Mouse (Mus musculus) stomach, embryonic 15.5 days (tissue): ENCODE data around the gene Cercam. TPM values are rescaled to one million over a fixed set of nuclear protein-coding genes. Genes with fewer than 3 reads are reported as not detected.

Source experiments
- ATAC-seq: fragments of 200-750 bp; cut with Nextera tagmentation; 2 replicates; pipeline ENCODE4 v1.8.0; 2017; ENCODE audit warnings: low read depth, moderate number of reproducible peaks, moderate TSS enrichment; ENCODE audit not compliant: insufficient read depth, low FRiP score
- H3K27ac ChIP-seq: fragments of 300-500 bp; sonication (generic); 2 replicates; pipeline ENCODE4 v1.5.1; 2015; ENCODE audit warnings: mild to moderate bottlenecking, inconsistent platforms
- H3K27me3 ChIP-seq: fragments of 300-500 bp; sonication (generic); replicated peaks from 2 replicates; pipeline ENCODE4 v1.6.1; 2015; ENCODE audit warnings: inconsistent platforms
- H3K36me3 ChIP-seq: fragments of 300-500 bp; sonication (generic); 2 replicates; pipeline ENCODE4 v1.6.1; 2015; ENCODE audit warnings: inconsistent platforms
- H3K4me1 ChIP-seq: fragments of 300-500 bp; sonication (generic); 2 replicates; pipeline ENCODE4 v1.6.1; 2015; ENCODE audit warnings: inconsistent platforms
- H3K4me2 ChIP-seq: fragments of 300-500 bp; sonication (generic); 2 replicates; pipeline ENCODE4 v1.6.1; 2015; ENCODE audit warnings: mild to moderate bottlenecking, inconsistent platforms
- H3K4me3 ChIP-seq: fragments of 300-500 bp; sonication (generic); replicated peaks from 2 replicates; pipeline ENCODE4 v1.5.1; 2015; ENCODE audit warnings: inconsistent platforms
- H3K9ac ChIP-seq: fragments of 300-500 bp; sonication (generic); 2 replicates; pipeline ENCODE4 v1.6.1; 2015; ENCODE audit warnings: inconsistent platforms
- H3K9me3 ChIP-seq: fragments of 300-500 bp; sonication (generic); 2 replicates; pipeline ENCODE4 v1.6.1; 2016; ENCODE audit warnings: inconsistent platforms
- WGBS: fragments of 180-500 bp; shearing (Covaris S2); methylation state at CpG from one replicate; pipeline ENCODE4 v1.1.7; 2015; 5-methylcytosine and 5-hydroxymethylcytosine counted together
- polyA plus RNA-seq: library from polyadenylated mRNA; unstranded; fragments of >200 nt; fragmentation: Nextera tagmentation; extraction: Ambion mirVana; gene quantifications from 2 replicates; pipeline ENCODE4 v1.2.1, GENCODE M21; 2015

Gene Cercam
- 28.5 and 29.4 TPM in 2 replicates for polyA plus RNA-seq

DNA sequence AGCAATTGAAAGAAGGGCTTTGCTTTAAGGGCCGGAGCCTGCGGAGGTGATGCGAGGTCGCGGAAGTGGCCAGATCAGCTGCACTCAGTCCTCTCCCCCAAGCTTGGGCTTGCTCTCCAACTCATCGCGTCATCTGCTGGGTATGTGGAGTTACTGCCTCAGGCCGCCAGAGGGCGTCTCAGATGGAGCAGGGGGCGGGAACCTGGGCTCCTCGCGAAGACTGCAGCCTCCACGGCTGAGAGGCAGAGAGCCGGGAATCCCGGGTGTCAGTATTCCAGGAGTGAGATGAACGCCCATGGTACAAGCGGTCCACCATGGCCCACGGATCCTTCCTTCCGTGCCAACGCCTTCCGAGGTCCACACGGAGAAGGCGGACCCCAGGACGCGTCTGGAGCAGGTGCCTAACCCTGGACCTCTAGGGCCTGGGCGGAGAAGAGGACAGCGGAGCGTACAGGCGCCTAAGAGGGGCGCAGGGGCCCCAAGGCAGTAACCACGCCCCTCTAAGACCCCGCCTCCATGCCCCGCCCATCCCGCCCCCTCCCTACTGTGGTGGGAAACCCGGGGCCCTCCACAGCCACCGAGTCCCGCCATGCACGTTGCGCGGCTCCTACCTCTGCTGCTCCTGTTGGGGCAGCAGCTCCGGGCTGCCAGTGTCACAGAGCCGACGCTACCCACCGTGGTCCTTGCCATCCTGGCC, at the start of gene Cercam:
Cercam (plus strand) TSS at position 216 of the 697 bp plus-strand sequence.
- Histone ChIP-seq H3K4me3 (peak within 1 kb of the TSS; percentile 64), H3K4me1 (peaks cover 7% of the 10 kb centered on the region; the same call in 1 of the 2 replicates), H3K4me2 (peak within 1 kb of the TSS; percentile 98), H3K9ac (peak within 1 kb of the TSS; percentile 57), H3K9me3 (no peaks in the 10 kb centered on the region), H3K27me3 (no peaks in the 10 kb centered on the region), H3K36me3 (no peaks in the 10 kb centered on the region), H3K27ac (peak within 1 kb of the TSS; percentile 81)
- ATAC-seq, result peak; percentile 85
- WGBS, result 0% methylated on average over 42 of the region's 44 CpGs

DNA sequence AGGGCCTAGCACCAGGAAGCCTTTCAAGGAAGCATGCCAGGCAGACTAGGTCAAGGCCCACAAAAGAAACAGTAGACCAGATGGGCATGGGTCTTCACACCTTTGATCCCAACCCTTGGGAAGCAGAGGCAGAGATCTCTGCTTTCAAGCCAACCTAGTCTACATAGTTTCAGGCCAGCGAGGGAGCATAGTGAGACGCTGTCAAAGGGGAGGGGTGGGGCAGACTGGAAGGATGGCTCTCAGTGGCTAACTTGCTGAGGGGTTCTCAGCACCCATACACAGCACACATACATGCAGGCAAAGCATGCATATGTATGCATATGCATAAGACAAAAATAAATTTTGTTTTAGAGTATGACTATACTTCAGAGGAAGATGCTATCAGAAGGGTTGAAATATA, 49.6 kb upstream of the Cercam start:
- Histone ChIP-seq H3K27me3 (no peaks in the 10 kb centered on the region), H3K4me1 (peaks cover 14% of the 10 kb centered on the region), H3K36me3 (peaks cover 7% of the 10 kb centered on the region), H3K9ac (no peak overlapping the region), H3K27ac (peak overlapping the region; percentile 5; the same call in 1 of the 2 replicates), H3K4me2 (peak overlapping the region; percentile 79), H3K9me3 (no peaks in the 10 kb centered on the region), H3K4me3 (no peak overlapping the region)
- 27% methylated on average over 2 of the region's 2 CpGs for WGBS
- ATAC-seq, result no peak

DNA sequence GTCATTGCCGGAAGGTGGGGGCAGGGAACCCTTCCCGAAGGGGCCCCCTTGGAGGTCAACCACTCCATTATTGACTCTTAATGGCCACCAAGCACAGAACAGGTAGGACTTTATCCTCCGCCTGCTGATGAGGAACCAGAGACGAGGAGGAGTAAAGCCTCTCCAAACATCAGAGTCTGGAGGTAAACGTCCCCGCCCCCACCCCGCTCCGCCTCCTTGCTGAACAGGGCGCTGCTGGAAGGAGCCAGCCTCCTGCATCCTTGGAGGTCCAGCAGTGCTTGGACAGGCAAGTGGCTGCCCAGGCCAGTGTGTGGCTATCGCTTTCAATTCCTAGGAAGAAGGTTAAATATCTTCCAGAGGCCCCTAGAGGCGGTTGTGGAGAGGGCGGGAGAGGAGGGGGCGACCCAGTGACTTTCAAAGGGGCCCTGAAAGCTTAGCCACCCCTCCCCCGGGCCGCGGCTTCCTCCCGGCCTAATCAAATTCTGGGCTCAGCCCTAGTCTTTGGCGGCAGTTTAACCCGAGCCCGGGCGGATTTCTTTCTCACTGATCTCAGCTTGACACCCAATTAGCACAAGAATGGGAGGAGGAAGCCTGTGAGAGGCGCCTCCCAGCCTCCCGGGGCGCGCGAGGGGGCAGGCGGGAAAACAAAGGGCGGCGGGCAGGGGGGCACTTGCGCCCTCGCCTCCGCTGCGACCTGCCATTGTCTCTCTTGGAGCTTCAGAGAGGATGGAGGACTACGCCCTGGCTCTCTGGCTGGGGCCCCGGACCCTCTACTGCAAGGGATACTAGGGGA, 48.7 kb upstream of the Cercam start, which contains the start of gene Urm1:
Urm1 (plus strand) TSS at position 51 of the 793 bp plus-strand sequence.
- peak; percentile 69 for ATAC-seq
- Histone ChIP-seq H3K4me2 (peak within 1 kb of the TSS; percentile 79), H3K9me3 (no peaks in the 10 kb centered on the region), H3K36me3 (peaks cover 5% of the 10 kb centered on the region; the same call in 1 of the 2 replicates), H3K4me1 (peaks cover 14% of the 10 kb centered on the region), H3K27me3 (no peaks in the 10 kb centered on the region), H3K4me3 (peak within 1 kb of the TSS; percentile 47), H3K27ac (peak within 1 kb of the TSS; percentile 92), H3K9ac (peak within 1 kb of the TSS; percentile 45; the same call in 1 of the 2 replicates)
- 1% methylated on average over 34 of the region's 35 CpGs for WGBS

DNA sequence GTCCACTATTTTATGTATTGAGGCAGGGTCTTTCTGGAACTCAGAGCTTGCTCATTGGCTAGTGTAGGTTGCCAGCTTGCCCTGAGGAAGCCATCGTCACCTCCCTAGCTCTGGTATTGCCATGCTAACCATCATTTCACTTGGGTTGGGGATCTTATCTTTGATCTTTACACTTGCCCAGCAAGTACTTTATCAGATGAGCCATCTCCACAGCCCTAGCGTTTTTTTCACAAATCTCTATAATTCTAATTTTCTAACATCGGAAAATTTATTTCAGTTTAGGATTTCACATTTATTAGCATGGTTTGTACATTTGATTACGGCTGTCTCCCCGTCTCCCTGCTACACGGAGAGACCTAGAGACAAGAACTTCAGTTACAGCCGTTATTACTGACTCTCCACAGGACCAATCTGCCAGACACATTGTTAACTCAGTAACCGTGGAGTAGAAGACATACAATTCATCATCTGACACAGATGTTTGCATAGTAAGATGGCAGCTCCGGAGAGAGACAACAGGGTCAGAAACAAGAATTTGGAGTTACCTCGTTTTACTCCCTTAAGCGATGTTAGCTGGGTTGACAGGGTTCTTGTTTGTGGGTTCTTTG, 42.5 kb upstream of the Cercam start:
- 7% methylated on average over 11 of the region's 11 CpGs for WGBS
- Histone ChIP-seq H3K9me3 (no peaks in the 10 kb centered on the region), H3K36me3 (0 out of 2 replicates have a peak, but pooled peaks cover 4% of the 10 kb centered on the region), H3K4me1 (peaks cover 12% of the 10 kb centered on the region), H3K4me3 (peak overlapping the region; percentile 87), H3K9ac (peak overlapping the region; percentile 55), H3K27me3 (no peaks in the 10 kb centered on the region), H3K4me2 (peak overlapping the region; percentile 70), H3K27ac (peak overlapping the region; percentile 90)
- no peak for ATAC-seq

DNA sequence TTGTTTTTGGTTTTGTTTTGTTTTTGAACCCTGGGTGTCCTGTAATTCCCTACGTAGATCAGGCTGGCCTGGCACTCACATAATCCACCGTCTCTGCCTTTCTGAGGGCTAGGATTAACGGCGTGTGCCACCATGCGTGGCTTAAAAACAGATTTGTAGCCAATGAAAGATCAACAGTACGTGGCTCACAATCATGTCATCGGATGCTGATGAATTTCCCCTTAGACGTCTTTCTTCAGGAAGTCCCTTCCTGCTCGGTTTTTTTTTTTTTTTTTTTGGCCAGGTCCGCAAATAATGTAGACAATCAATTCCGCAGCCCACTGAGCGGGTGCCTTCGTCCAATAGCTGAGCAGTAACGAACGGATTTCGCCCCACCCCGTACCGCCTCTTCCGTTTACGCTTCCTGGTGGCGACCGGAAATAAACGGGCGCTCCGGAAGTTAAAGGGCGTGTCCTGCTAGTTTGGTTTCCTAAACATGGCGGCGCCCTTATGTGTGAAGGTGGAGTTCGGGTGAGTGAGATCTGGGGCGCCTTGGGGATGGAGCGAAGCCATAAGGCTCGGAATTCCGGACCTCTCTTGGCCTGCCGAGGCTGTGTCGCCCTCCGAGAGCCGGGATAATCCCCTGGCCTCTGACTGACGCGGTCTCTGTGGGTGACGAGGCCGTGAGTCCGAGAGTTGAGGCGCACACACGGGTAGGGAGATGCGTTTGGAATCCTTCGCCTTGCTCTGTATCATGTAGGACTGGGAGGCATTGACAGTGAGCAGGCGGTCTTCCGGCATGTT, 41.8 kb upstream of the Cercam start:
- Histone ChIP-seq H3K4me1 (peaks cover 12% of the 10 kb centered on the region), H3K27ac (peak overlapping the region; percentile 90), H3K9me3 (no peaks in the 10 kb centered on the region), H3K36me3 (0 out of 2 replicates have a peak, but pooled peaks cover 4% of the 10 kb centered on the region), H3K9ac (peak overlapping the region; percentile 75), H3K4me3 (peak overlapping the region; percentile 87), H3K4me2 (peak overlapping the region; percentile 74), H3K27me3 (no peaks in the 10 kb centered on the region)
- under 1% methylated on average over 48 of the region's 48 CpGs for whole genome bisulfite sequencing
- peak; percentile 96 for ATAC-seq

DNA sequence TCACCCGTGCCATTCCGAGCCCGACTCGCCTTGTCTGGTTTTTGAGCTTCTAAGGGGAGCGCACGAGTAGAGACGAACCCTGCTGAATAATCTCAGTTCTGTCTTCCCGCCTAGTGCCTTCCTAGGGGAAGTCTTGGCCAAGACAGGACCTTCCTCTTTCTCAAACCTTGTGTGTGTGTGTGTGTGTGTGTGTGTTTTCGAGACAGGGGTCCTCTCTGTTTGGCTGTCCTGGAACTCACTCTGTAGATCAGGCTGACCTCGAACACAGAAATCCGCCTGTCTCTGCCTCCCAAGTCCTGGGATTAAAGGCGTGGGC, 41.3 kb upstream of the Cercam start:
- ATAC-seq, result no peak

DNA sequence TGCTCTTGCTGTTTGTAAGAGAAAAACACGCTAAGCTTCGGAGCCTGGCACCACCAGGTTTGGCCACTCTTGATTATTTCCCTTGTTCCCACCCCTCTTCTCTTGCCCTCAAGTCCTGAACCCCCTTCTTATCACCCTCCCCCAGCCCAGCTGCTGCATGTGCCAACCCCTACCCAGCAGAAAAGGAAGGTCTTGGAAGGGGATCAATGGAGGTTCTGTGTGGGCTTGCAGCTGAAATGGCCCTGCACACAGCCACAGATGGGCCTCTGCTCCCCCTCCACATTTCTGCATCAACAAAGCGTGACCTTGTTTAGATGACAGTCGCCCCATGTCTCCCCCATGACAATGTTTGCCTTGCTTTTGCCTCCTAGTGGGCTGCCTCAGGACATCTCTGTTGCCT, 37.9 kb upstream of the Cercam start:
- WGBS, result 80% methylated on average over 4 of the region's 4 CpGs

More for the DNA sequence above, 41.3 kb upstream of the Cercam start:
- Histone ChIP-seq H3K4me1 (peaks cover 12% of the 10 kb centered on the region), H3K4me3 (peak overlapping the region; percentile 87), H3K9ac (peak overlapping the region; percentile 75), H3K4me2 (peak overlapping the region; percentile 74), H3K27me3 (no peaks in the 10 kb centered on the region), H3K36me3 (0 out of 2 replicates have a peak, but pooled peaks cover 4% of the 10 kb centered on the region), H3K27ac (peak overlapping the region; percentile 63; the same call in 1 of the 2 replicates), H3K9me3 (no peaks in the 10 kb centered on the region)
- 2% methylated on average over 12 of the region's 12 CpGs for WGBS

DNA sequence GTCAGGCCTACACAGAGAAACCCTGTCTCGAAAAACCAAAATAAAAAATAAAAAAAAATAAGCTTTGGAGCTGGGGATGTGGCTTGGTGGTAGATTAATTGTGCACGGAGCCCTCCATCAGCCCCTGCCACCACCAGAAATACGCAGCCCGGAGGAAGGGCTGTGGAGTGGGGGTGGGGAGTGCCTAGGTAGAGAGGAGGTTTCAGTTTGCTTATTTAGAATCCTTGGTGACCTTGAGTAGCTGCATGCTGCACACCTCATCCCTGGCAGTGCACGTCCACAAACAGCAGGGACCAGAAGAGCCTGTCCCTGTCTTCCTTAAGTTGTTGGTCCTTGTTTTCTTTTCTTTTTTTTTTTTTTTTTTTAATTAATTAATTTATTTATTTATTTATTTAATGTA, 35.2 kb upstream of the Cercam start:
- Histone ChIP-seq H3K9me3 (no peaks in the 10 kb centered on the region), H3K27ac (no peak overlapping the region), H3K4me3 (no peak overlapping the region), H3K4me1 (peaks cover under 1% of the 10 kb centered on the region; the same call in 1 of the 2 replicates), H3K36me3 (peaks cover 23% of the 10 kb centered on the region; the same call in 1 of the 2 replicates), H3K9ac (no peak overlapping the region), H3K4me2 (no peak overlapping the region), H3K27me3 (no peaks in the 10 kb centered on the region)
- no peak for ATAC-seq
- WGBS, result 90% methylated on average over 5 of the region's 5 CpGs

More for the DNA sequence above, 37.9 kb upstream of the Cercam start:
- Histone ChIP-seq H3K36me3 (peaks cover 24% of the 10 kb centered on the region; the same call in 1 of the 2 replicates), H3K4me3 (no peak overlapping the region), H3K4me2 (no peak overlapping the region), H3K27me3 (no peaks in the 10 kb centered on the region), H3K27ac (no peak overlapping the region), H3K4me1 (peaks cover 12% of the 10 kb centered on the region), H3K9ac (no peak overlapping the region), H3K9me3 (no peaks in the 10 kb centered on the region)
- ATAC-seq, result no peak

DNA sequence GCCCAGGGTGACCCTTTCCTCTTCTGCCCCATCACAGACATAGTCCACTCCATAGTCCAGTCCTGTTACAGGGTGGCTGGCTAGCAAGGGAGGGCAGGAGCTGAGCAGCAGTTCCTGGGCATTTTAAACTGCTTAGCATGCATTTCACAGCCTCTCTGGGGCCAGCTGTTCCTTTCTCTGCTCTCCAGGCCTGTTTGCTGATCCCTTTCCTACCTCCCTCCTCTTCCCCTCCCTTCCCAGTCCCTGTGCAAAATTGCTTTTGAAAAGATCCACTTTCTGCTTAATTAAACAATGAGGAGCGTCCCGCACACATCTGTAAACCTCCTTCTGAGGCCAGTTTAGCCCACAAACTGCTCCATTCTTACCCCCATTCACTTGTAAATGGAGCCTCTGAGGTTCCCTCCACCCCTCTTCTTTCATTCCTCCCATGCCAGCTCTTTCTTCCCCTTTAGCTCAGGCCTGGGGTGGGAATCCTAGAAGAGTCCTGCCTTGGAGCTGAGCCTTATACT, 33.5 kb upstream of the Cercam start:
- Histone ChIP-seq H3K4me1 (no peaks in the 10 kb centered on the region), H3K9me3 (no peaks in the 10 kb centered on the region), H3K27ac (no peak overlapping the region), H3K4me3 (no peak overlapping the region), H3K36me3 (peaks cover 21% of the 10 kb centered on the region; the same call in 1 of the 2 replicates), H3K27me3 (no peaks in the 10 kb centered on the region), H3K4me2 (no peak overlapping the region), H3K9ac (no peak overlapping the region)
- 69% methylated on average over 2 of the region's 2 CpGs for WGBS
- ATAC-seq, result no peak

DNA sequence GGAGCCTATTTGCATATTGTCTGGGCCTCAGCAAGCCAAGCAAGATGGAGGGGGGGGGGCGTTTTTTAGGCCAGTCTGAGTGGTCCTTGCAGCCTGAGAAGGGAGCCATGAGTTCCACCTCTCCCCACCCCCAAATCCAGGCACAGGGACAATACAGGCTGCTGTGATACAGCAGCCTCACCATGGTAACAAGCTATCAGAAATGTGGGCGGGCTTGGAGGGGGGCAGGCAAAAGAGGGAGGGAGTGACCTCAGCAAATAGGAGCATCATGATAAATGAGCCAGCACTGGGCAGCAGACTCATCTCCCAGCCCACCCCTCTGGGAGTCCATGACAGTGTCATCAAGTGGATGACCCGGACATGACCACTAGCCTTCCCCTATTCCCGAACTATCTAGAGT, 29.5 kb upstream of the Cercam start:
- 46% methylated on average over 4 of the region's 4 CpGs for WGBS
- no peaks in the 10 kb centered on the region for H3K9me3 ChIP-seq
- H3K27me3 ChIP-seq, result peaks cover 15% of the 10 kb centered on the region
- H3K9ac ChIP-seq, result no peak overlapping the region
- H3K4me1 ChIP-seq, result no peaks in the 10 kb centered on the region
- H3K4me2 ChIP-seq, result no peak overlapping the region
- ATAC-seq, result no peak
- H3K27ac ChIP-seq, result no peak overlapping the region
- H3K4me3 ChIP-seq, result no peak overlapping the region
- H3K36me3 ChIP-seq, result peaks cover 40% of the 10 kb centered on the region; the same call in 1 of the 2 replicates
